Mouse (Mus musculus): ENCODE measurements around the gene Sec22b. TPM values are rescaled to one million over a fixed set of nuclear protein-coding genes. Genes with fewer than 3 reads are reported as not detected.

Sec22b gene
- polyA plus RNA-seq, 1 experiment from 2014 or later: 121 TPM

- Histone ChIP-seq H3K27me3 (ENCODE audit: control insufficient read depth, insufficient read depth, low read length) (peaks cover 20% of the 10 kb centered on the region), H3K4me3 (ENCODE audit: low read depth, low read length) (peak overlapping the region; percentile 43), H3K9me3 (ENCODE audit: control insufficient read depth, low read length) (no peaks in the 10 kb centered on the region), H3K27ac (ENCODE audit: low read depth, low read length) (no peak overlapping the region), H3K4me2 (ENCODE audit: low read depth, low read length, severe bottlenecking) (peak overlapping the region; percentile 90), H3K9ac (ENCODE audit: low read length) (peak overlapping the region; percentile 56), H3K36me3 (ENCODE audit: control insufficient read depth, insufficient read depth, low read length) (no peaks in the 10 kb centered on the region), H3K4me1 (replicated peaks; ENCODE audit: control insufficient read depth, insufficient read depth, low read length) (0 out of 2 replicates have a peak, but pooled peaks cover 4% of the 10 kb centered on the region)
- DNase-seq (ENCODE audit: low spot score) (peak; percentile 76), ATAC-seq (replicated peaks; ENCODE audit: low FRiP score) (peak; percentile 84)
- WGBS: 3% methylated on average over 42 of the region's 42 CpGs
Measured at GRCm38 (mm10) chr3:97868024-97868689, 32.8 kb upstream of the Sec22b start.

DNA sequence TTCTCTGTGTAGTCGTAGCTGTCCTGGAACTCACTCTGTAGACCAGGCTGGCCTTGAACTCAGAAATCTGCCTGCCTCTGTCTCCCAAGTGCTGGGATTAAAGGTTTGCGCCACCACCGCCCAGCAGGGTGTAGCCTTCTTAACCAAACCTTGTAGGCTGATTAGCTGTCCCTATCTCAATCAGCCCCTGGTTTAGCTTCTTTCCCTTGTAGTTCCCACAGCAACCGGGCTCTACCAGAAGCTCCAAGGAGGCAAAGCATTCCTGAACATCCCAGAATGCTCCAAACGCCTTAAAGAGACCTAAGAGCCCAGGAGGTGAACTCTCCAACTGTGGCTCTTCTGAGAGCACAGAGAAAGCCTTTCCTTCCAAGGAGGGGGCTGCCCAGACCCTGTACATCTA lies 32.3 kb upstream of the Sec22b start:
- DNase-seq (ENCODE audit: low spot score): no peak
- Histone ChIP-seq H3K27ac (ENCODE audit: low read depth, low read length) (no peak overlapping the region), H3K4me3 (ENCODE audit: low read depth, low read length) (no peak overlapping the region), H3K9ac (ENCODE audit: low read length) (no peak overlapping the region), H3K36me3 (ENCODE audit: control insufficient read depth, insufficient read depth, low read length) (no peaks in the 10 kb centered on the region), H3K9me3 (ENCODE audit: control insufficient read depth, low read length) (no peaks in the 10 kb centered on the region), H3K4me2 (ENCODE audit: low read depth, low read length, severe bottlenecking) (no peak overlapping the region), H3K27me3 (ENCODE audit: control insufficient read depth, insufficient read depth, low read length) (peaks cover 20% of the 10 kb centered on the region), H3K4me1 (replicated peaks; ENCODE audit: control insufficient read depth, insufficient read depth, low read length) (0 out of 2 replicates have a peak, but pooled peaks cover 4% of the 10 kb centered on the region)
- ATAC-seq (replicated peaks; ENCODE audit: low FRiP score): no peak
- WGBS: 48% methylated on average over 5 of the region's 5 CpGs

GRCm38 (mm10) chr3:97869730-97870129 lies 31.3 kb upstream of the Sec22b start:
- WGBS: 83% methylated on average over 4 of the region's 4 CpGs
- DNase-seq (ENCODE audit: low spot score): no peak
- Histone ChIP-seq H3K4me1 (replicated peaks; ENCODE audit: control insufficient read depth, insufficient read depth, low read length) (0 out of 2 replicates have a peak, but pooled peaks cover 4% of the 10 kb centered on the region), H3K27ac (ENCODE audit: low read depth, low read length) (no peak overlapping the region), H3K27me3 (ENCODE audit: control insufficient read depth, insufficient read depth, low read length) (peaks cover 20% of the 10 kb centered on the region), H3K9me3 (ENCODE audit: control insufficient read depth, low read length) (no peaks in the 10 kb centered on the region), H3K4me2 (ENCODE audit: low read depth, low read length, severe bottlenecking) (no peak overlapping the region), H3K9ac (ENCODE audit: low read length) (no peak overlapping the region), H3K36me3 (ENCODE audit: control insufficient read depth, insufficient read depth, low read length) (no peaks in the 10 kb centered on the region), H3K4me3 (ENCODE audit: low read depth, low read length) (no peak overlapping the region)
- ATAC-seq (replicated peaks; ENCODE audit: low FRiP score): no peak

DNA sequence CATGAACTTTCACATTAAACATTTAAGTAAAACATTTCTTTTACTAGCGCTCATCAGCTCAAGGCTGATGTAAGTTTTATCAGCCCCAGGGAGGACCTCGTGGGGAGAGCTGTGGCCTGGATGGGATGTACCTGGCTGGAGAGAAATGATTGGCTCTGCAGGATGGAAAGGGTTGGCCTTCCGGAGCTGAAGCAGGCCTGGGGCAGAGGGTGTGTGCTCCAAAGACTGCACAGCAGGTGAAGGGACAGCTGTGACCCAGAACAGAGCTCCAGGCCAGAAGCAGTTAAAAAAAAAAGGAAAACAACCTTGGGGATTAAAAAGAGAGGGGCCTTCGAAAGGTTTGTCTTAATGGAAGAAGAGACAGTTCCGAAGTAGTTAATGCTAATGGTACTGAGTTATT lies 26.2 kb upstream of the Sec22b start:
- ATAC-seq (replicated peaks; ENCODE audit: low FRiP score): no peak
- no peak overlapping the region for H3K9ac ChIP-seq (ENCODE audit: low read length)
- H3K27ac ChIP-seq (ENCODE audit: low read depth, low read length): no peak overlapping the region
- no peak for DNase-seq (ENCODE audit: low spot score)
- no peaks in the 10 kb centered on the region for H3K4me1 ChIP-seq (replicated peaks; ENCODE audit: control insufficient read depth, insufficient read depth, low read length)
- no peaks in the 10 kb centered on the region for H3K27me3 ChIP-seq (ENCODE audit: control insufficient read depth, insufficient read depth, low read length)
- H3K4me2 ChIP-seq (ENCODE audit: low read depth, low read length, severe bottlenecking): no peak overlapping the region
- 13% methylated on average over 5 of the region's 5 CpGs for WGBS
- H3K36me3 ChIP-seq (ENCODE audit: control insufficient read depth, insufficient read depth, low read length): no peaks in the 10 kb centered on the region
- H3K4me3 ChIP-seq (ENCODE audit: low read depth, low read length): no peak overlapping the region
- no peaks in the 10 kb centered on the region for H3K9me3 ChIP-seq (ENCODE audit: control insufficient read depth, low read length)

GRCm38 (mm10) chr3:97876259-97876658 lies 24.7 kb upstream of the Sec22b start:
- Histone ChIP-seq H3K4me1 (replicated peaks; ENCODE audit: control insufficient read depth, insufficient read depth, low read length) (no peaks in the 10 kb centered on the region), H3K27ac (ENCODE audit: low read depth, low read length) (no peak overlapping the region), H3K4me2 (ENCODE audit: low read depth, low read length, severe bottlenecking) (no peak overlapping the region), H3K9ac (ENCODE audit: low read length) (no peak overlapping the region), H3K36me3 (ENCODE audit: control insufficient read depth, insufficient read depth, low read length) (no peaks in the 10 kb centered on the region), H3K4me3 (ENCODE audit: low read depth, low read length) (no peak overlapping the region), H3K27me3 (ENCODE audit: control insufficient read depth, insufficient read depth, low read length) (no peaks in the 10 kb centered on the region), H3K9me3 (ENCODE audit: control insufficient read depth, low read length) (no peaks in the 10 kb centered on the region)
- no peak for DNase-seq (ENCODE audit: low spot score)
- ATAC-seq (replicated peaks; ENCODE audit: low FRiP score): no peak
- 62% methylated on average over 8 of the region's 8 CpGs for WGBS

DNA sequence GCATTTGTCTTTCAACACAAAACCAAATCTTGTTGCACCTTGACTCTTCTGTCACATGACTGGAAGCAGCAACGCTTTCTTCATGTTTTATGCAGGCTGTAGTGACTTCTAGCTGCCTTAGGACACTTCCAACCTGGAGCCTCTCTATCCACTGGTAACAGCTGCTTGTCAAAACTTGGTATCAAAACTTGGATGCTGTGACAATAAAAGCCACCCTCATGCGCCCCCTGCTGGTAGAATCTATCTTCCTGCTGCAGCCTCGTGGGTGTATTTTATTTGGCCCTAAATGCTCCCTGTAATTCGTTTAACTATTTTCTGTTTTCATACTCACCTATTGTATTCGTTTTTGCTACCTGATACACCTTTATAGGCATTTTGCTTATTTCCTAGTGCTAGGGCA lies 21.8 kb upstream of the Sec22b start:
- no peak overlapping the region for H3K4me2 ChIP-seq (ENCODE audit: low read depth, low read length, severe bottlenecking)
- H3K4me1 ChIP-seq (replicated peaks; ENCODE audit: control insufficient read depth, insufficient read depth, low read length): no peaks in the 10 kb centered on the region
- no peaks in the 10 kb centered on the region for H3K9me3 ChIP-seq (ENCODE audit: control insufficient read depth, low read length)
- 15% methylated on average over 5 of the region's 5 CpGs for WGBS
- peak; percentile 88 for DNase-seq (ENCODE audit: low spot score)
- no peak for ATAC-seq (replicated peaks; ENCODE audit: low FRiP score)
- H3K27ac ChIP-seq (ENCODE audit: low read depth, low read length): no peak overlapping the region
- H3K36me3 ChIP-seq (ENCODE audit: control insufficient read depth, insufficient read depth, low read length): no peaks in the 10 kb centered on the region
- H3K4me3 ChIP-seq (ENCODE audit: low read depth, low read length): no peak overlapping the region
- H3K9ac ChIP-seq (ENCODE audit: low read length): no peak overlapping the region
- H3K27me3 ChIP-seq (ENCODE audit: control insufficient read depth, insufficient read depth, low read length): no peaks in the 10 kb centered on the region

DNA sequence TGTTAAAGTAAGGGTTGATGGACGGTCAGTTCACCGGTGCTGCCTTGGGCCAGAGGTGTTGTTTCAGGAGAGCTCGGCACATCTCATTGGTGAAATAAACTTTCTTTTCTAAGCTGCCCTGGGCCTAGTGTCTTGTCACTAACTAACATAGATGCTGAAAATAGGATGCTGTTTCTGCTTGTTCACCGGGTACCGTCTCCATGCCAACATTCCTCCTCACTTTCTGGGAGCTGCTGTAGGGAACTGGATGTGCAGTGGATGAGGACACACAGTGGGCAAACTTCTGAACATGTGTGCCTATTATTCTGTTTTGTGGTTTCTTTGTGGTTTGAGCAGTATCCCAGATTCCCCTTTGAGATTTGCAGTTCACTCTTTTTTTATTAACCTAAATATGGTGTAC lies 19.4 kb upstream of the Sec22b start:
- Histone ChIP-seq H3K36me3 (ENCODE audit: control insufficient read depth, insufficient read depth, low read length) (no peaks in the 10 kb centered on the region), H3K27me3 (ENCODE audit: control insufficient read depth, insufficient read depth, low read length) (no peaks in the 10 kb centered on the region), H3K4me3 (ENCODE audit: low read depth, low read length) (no peak overlapping the region), H3K27ac (ENCODE audit: low read depth, low read length) (no peak overlapping the region), H3K9ac (ENCODE audit: low read length) (no peak overlapping the region), H3K4me1 (replicated peaks; ENCODE audit: control insufficient read depth, insufficient read depth, low read length) (no peaks in the 10 kb centered on the region), H3K9me3 (ENCODE audit: control insufficient read depth, low read length) (no peaks in the 10 kb centered on the region), H3K4me2 (ENCODE audit: low read depth, low read length, severe bottlenecking) (no peak overlapping the region)
- DNase-seq (ENCODE audit: low spot score) (no peak), ATAC-seq (replicated peaks; ENCODE audit: low FRiP score) (no peak)
- WGBS: 95% methylated on average over 5 of the region's 5 CpGs

GRCm38 (mm10) chr3:97887785-97888167 lies 13.2 kb upstream of the Sec22b start:
- Histone ChIP-seq H3K9me3 (ENCODE audit: control insufficient read depth, low read length) (no peaks in the 10 kb centered on the region), H3K4me2 (ENCODE audit: low read depth, low read length, severe bottlenecking) (peak overlapping the region; percentile 92), H3K4me3 (ENCODE audit: low read depth, low read length) (peak overlapping the region; percentile 48; the same call in 1 of the 2 replicates), H3K27me3 (ENCODE audit: control insufficient read depth, insufficient read depth, low read length) (peaks cover 16% of the 10 kb centered on the region), H3K36me3 (ENCODE audit: control insufficient read depth, insufficient read depth, low read length) (no peaks in the 10 kb centered on the region), H3K27ac (ENCODE audit: low read depth, low read length) (no peak overlapping the region), H3K9ac (ENCODE audit: low read length) (no peak overlapping the region), H3K4me1 (replicated peaks; ENCODE audit: control insufficient read depth, insufficient read depth, low read length) (0 out of 2 replicates have a peak, but pooled peaks cover 4% of the 10 kb centered on the region)
- ATAC-seq (replicated peaks; ENCODE audit: low FRiP score) (no peak), DNase-seq (ENCODE audit: low spot score) (no peak)
- WGBS: 64% methylated on average over 5 of the region's 5 CpGs
